Mouse (Mus musculus) heart, embryonic 10.5 days (tissue): ENCODE measurements around the gene 1700025B11Rik. TPM values are rescaled to one million over a fixed set of nuclear protein-coding genes. Genes with fewer than 3 reads are reported as not detected.
A peak's percentile ranks its signal among the peaks of the same experiment; 100 is the strongest.
"Not testable (repeated sequence)": the region's sequence is repeated elsewhere in the genome, so short reads cannot be mapped to it uniquely, and the experiment has no call there.

Experiments used
- DNase-seq: peaks from one replicate; pipeline ENCODE4 v3.0.0-alpha.2; 2017; ENCODE audit warnings: low spot score
- H3K27ac ChIP-seq: fragments of 300-500 bp; sonication (generic); 2 replicates; pipeline ENCODE4 v1.5.1; 2016; ENCODE audit warnings: mild to moderate bottlenecking
- H3K27me3 ChIP-seq: fragments of 300-500 bp; sonication (generic); 2 replicates; pipeline ENCODE4 v1.6.1; 2016; ENCODE audit warnings: mild to moderate bottlenecking; ENCODE audit not compliant: poor library complexity, insufficient read depth, severe bottlenecking
- H3K36me3 ChIP-seq: fragments of 300-500 bp; sonication (generic); 2 replicates; pipeline ENCODE4 v1.6.1; 2016; ENCODE audit warnings: mild to moderate bottlenecking, moderate library complexity
- H3K4me1 ChIP-seq: fragments of 300-500 bp; sonication (generic); 2 replicates; pipeline ENCODE4 v1.6.1; 2016; ENCODE audit warnings: mild to moderate bottlenecking
- H3K4me3 ChIP-seq: fragments of 300-500 bp; sonication (generic); 2 replicates; pipeline ENCODE4 v1.5.1; 2016; ENCODE audit warnings: mild to moderate bottlenecking, moderate library complexity
- H3K9me3 ChIP-seq: fragments of 300-500 bp; sonication (generic); 2 replicates; pipeline ENCODE4 v1.6.1; 2016; ENCODE audit warnings: mild to moderate bottlenecking, moderate library complexity
- WGBS: fragments of 180-500 bp; shearing (Covaris S2); methylation state at CpG from one replicate; pipeline ENCODE4 v1.1.7; 2016; 5-methylcytosine and 5-hydroxymethylcytosine counted together
- polyA plus RNA-seq: library from polyadenylated mRNA; unstranded; fragments of >200 nt; fragmentation: Nextera tagmentation; extraction: Ambion mirVana; gene quantifications from 2 replicates; pipeline ENCODE4 v1.2.1, GENCODE M21; 2016

The 1700025B11Rik gene
- polyA plus RNA-seq, 1 experiment from 2014 or later: not detected

DNA sequence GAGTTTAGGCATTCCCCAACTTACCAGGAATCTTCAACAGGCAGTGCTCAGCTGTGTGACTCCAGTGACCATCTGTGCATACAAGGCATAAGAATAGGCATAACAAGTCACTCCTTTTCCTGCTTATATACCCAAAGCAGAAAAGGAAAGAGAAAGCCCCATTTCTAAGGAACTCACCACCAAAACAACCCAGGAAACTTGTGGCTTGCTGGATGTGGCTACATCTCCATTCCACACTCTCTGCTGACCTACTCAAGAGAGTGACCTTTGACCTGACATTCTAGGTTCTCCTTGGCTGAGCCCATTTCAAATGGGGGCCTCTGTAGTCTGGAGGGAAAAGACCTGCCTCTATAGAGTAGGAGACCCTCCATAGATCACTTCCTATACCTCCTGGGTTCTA lies 28.5 kb downstream of the 1700025B11Rik start, which contains the start of gene Apol7c:
TSS of gene Apol7c (minus strand) at position 101 of the 400 bp plus-strand sequence.
- H3K4me3 ChIP-seq: no peak within 1 kb of the TSS
- no peak within 1 kb of the TSS for H3K27ac ChIP-seq
- H3K9me3 ChIP-seq: no peaks in the 10 kb centered on the region
- H3K27me3 ChIP-seq: no peaks in the 10 kb centered on the region
- no peaks in the 10 kb centered on the region for H3K4me1 ChIP-seq
- H3K36me3 ChIP-seq: no peaks in the 10 kb centered on the region
- DNase-seq: no peak

DNA sequence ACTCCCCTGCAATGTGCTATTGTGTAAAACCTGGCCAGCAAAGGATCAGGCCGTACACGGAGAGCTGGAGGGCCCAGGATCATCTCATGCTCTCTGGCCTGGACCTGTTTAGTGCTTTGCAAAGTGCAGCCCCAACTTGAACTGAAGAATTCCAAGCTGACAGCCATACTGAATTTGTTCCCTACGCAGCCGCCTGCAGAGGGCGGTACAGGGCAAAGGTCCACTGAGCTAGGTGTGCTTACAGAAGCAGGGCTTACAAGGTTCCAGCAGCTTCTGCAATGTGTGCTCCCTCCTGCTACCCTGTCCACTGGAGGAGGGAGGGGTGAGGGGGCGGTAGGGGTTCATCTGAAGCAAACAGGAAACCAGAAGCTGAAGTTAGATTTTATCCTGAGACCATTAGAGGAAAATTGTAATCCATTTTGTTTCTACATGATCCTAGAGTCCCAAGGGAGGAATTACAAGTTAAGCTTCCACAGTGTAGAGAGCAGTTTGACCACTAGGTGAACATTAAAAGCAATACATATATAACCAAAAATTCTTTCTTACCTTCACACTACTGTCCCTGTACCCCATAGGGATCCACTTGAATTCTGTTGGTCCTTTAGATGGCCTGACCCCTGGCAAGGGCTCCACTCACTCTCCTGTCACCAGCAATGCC lies 38.4 kb downstream of the 1700025B11Rik start:
- not testable (repeated sequence) for H3K9me3 ChIP-seq, H3K4me1 ChIP-seq, H3K36me3 ChIP-seq, H3K4me3 ChIP-seq, H3K27ac ChIP-seq, H3K27me3 ChIP-seq
- 13% methylated on average over 6 of the region's 6 CpGs for WGBS
- peak; percentile 79 for DNase-seq

DNA sequence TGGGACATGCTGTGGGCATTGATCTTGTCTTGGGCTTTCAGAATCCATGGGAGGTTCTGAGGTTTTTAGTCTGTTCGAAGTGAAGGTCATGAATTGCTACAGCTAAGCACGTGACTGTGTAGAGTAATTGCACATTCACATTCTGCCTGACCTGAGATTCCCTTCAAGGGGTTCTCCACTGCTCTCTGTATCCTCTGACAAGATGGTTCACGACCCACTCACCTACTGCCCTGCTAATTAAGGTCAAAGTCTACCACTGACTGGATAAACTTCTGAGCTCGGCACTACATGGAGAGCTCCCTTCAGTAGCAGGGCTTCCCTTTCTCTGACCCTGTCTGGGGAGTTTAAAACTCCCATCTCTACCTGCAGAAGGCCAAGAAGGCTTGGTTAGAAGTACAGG lies 41.1 kb downstream of the 1700025B11Rik start:
- H3K36me3 ChIP-seq, H3K9me3 ChIP-seq, H3K4me3 ChIP-seq, DNase-seq, H3K4me1 ChIP-seq, H3K27ac ChIP-seq, H3K27me3 ChIP-seq: not testable (repeated sequence)
- 80% methylated on average over 4 of the region's 4 CpGs for WGBS

Other genes with a start within 250 kb of the 1700025B11Rik start
- gene Apol7a, start 162.8 kb downstream of the 1700025B11Rik start, polyA plus RNA-seq: 0.34 TPM in 1 of 2 replicates, not detected in the other
- 0.57 TPM in 1 of 2 replicates, not detected in the other for gene Apol9a, start 150.8 kb downstream of the 1700025B11Rik start, polyA plus RNA-seq
- gene Apol7b, start 114.4 kb downstream of the 1700025B11Rik start, polyA plus RNA-seq: not detected in 2 replicates
- not detected in 2 replicates for gene Apol10a, start 84.8 kb downstream of the 1700025B11Rik start, polyA plus RNA-seq
- gene Apol11a, start 53.6 kb downstream of the 1700025B11Rik start, polyA plus RNA-seq: not detected in 2 replicates
- not detected in 2 replicates for gene Apol7c, start 28.6 kb downstream of the 1700025B11Rik start, polyA plus RNA-seq
- gene Apol10b, start 34.2 kb upstream of the 1700025B11Rik start, polyA plus RNA-seq: not detected in 2 replicates
- gene Gm36245, start 37.4 kb upstream of the 1700025B11Rik start, polyA plus RNA-seq: not detected in 2 replicates
- not detected in 2 replicates for gene Apol11b, start 81.4 kb upstream of the 1700025B11Rik start, polyA plus RNA-seq
- gene Apol7e, start 137.0 kb upstream of the 1700025B11Rik start, polyA plus RNA-seq: not detected in 2 replicates
- not detected in 2 replicates for gene Apol9b, start 167.1 kb upstream of the 1700025B11Rik start, polyA plus RNA-seq
- gene Apol8, start 195.1 kb upstream of the 1700025B11Rik start, polyA plus RNA-seq: 0.16 and 0.52 TPM in 2 replicates